Mouse (Mus musculus): ENCODE data around the gene Tns4.

The Tns4 gene

DNA sequence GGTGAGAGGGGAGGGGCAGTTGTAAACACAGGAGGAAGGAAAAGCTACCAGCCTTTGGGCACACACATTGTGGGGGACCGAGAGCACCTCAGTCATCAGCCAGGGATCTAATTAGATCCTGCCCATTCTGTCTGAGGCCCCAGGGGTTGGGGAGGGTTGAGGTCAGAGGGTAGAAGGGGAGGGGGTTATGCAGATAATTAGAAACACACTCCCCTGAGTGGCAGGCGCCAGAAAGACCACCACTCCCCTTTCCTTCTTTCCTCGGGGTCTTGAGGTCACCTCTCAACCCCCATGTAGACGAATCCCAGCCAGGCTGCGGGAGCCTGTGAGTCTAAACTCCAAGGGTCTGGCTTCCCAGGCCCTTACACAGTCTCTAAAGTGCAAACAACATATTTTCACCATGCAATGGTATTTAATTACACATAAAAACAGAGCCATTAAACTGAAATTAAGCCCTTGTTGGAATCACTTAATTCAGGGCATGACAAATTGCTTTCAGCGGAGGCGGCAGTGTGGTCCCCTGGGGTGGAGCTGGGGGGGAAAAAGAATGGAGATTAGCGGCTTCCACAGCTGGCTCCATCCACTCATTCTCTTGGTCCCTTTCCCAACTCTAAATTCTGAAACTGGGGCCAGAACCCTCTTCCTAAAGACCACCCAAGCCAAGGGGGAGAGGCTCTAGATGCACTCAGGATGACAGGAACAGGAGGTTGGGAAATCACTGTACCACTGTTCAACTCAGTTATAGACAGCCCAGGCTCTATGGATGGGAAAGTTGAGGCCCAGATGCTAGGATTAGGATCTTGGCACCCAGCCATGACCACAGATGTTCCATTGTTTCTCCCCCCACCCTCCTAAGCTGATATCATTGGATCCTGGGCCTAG lies 33.3 kb downstream of the Tns4 start:
- DNase-seq (ENCODE audit: extremely low read depth, low read depth, low spot score): no peak

DNA sequence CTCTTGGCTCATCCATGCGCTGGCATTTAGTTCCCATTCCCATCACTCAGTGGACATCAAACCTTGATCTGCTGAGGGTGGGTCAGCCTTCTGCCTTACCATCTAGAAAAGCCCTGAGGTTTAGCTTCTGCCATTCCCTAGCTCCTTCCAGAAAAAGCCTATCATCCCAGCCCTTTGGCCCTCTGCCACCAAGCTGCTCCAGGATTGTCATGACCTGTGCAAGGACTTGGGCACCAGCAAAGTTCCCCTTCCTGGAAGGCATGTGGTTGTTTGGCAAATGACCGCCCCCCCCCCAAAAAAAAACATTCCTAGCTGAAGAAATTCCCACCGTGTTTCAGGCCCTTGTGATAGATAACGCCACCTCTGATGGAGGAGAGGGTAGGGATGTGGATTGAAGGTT lies 34.0 kb downstream of the Tns4 start:
- DNase-seq (ENCODE audit: extremely low read depth, low read depth, low spot score): no peak

DNA sequence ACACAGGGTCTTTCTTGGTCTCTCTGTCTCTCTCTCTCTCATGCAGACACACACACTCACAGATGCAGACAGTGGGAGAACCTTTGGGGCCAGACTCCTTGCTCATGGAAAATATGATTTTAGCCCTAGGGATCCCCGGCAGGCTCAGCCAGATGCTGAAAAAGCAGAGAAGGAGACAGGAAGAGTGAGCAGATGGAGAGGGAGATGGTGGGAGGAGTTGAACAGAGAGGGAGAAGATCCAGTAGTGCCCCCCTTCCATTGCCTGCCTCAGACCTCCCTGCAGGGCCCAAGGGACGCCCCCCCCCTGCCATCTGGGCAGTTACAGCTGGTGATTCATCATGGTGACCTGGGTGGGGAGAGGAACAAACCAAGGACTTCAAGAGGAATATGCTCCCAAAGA lies 41.5 kb downstream of the Tns4 start:
- no peak for DNase-seq (ENCODE audit: extremely low read depth, low read depth, low spot score)

DNA sequence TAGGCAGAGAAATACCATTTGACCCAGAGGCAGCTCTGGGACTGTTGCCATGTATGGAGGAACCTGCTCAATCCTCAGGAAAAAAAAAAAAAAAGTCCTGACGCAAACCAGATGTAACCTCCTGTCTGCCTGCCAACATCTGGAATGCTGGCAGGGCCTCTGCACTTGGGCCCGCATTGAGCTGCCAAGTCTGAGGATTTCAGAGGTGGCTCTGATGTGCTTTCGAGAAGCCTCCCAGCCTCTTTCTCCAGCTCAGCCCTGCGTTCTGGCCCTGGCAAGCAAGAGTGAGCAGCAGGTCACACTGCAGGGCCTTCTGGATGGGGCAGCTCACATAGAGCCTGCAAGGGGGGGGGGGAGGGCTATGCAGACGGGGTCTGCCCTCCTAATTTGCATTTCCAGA lies 42.0 kb downstream of the Tns4 start:
- DNase-seq (ENCODE audit: extremely low read depth, low read depth, low spot score): no peak

DNA sequence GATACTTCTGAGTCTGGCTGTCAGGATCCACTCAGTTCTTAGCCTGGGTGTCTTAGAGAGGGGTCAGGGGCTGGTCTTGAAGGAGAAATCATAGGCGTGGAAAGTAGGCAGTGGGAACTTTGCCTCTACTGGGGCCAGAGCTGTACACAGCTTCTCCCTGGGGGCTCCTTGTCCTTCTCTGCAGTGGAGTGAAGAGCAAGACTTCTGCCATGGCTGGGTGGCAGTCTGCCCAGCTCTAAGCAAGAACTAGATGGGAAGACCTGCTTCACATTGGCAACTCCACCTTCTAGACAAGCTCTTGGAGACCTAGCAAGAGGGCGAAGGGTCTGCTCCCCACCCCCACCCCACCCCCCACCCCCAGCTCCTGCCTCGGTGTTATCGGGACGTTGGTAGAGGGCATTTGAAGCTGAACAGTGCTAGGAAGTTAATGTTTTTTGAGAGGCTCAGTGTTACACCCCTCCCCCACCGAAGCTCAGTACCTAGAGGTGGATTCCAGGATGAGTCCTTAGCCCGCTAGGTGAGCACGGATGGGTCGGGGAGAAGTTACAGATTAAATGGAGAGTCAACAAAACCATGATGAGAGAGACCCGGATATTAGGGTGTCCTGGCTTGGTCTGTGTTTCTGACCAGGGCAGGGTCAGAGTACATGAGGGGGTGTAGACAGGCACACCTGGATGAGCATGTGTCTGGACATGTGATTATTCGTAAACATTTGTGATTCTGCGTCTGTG lies 43.8 kb downstream of the Tns4 start:
- no peak for DNase-seq (ENCODE audit: extremely low read depth, low read depth, low spot score)

DNA sequence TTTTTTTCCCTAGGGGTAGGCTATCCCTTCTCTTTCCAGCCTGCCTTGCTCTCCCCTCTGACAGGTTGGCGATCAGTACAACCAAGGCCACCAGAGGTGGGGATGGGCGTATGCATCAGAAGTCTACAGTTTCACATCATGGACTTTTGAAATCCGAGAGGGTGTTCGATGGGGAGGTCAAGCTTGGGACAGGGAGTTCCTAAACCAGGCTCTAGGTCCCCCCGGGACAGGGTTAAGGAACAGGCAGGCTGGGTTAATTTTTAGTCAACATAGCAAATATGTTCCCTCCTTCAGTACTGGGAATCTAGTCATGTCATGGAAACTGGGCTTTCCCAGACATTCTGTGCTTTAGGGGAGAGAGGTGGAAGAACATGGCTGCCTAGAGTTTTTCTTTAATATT lies 44.8 kb downstream of the Tns4 start:
- no peak for DNase-seq (ENCODE audit: extremely low read depth, low read depth, low spot score)

DNA sequence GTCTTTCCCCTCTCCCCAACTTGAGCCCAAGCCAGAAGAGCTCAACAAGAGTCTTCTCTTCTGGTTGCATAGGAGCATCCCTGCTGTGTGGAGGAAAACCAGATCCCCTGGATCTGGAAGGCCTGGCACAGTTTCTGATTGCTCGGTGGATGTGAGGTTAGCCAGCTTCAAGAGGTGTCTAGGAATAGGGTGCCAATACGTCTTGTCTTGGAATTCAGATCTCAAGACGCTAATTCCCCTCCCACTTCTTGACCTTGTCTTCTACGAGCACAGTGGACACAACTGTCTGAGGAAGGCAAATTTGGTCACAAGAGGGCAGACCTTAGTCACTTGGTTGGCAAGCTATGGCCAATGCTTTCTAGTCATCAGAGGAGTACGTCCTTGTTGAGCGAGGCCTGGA lies 45.5 kb downstream of the Tns4 start:
- DNase-seq (ENCODE audit: extremely low read depth, low read depth, low spot score): no peak

DNA sequence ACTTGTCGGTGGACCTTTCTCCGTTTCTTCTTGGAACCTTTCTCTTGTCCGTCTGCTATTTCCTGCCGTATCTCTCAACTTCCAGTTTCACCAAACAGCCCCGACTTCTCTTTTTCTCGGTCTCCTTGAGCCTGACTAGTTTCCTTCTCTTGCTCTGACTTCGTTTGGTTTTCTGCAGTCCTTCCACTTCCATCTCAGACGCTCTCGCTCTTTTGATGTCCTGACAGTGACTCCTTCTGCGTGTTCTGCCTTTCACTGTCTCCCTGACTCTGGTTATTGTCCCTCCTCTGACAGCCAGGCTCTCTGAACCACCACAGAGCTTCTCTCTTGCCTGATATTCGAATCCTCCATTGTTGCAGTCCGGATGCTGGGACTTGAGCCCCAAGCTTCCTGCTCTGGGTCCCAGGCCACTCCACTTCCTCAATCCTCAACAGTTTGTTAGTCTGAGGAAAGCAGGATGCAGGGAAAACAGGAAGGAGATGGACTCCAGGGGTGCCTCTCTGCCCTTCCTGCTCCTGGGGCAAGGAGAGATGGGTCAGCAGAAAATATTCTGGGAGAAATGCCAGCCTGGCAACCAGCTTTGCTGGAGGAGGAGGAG lies 46.2 kb downstream of the Tns4 start:
- no peak for DNase-seq (ENCODE audit: extremely low read depth, low read depth, low spot score)

DNA sequence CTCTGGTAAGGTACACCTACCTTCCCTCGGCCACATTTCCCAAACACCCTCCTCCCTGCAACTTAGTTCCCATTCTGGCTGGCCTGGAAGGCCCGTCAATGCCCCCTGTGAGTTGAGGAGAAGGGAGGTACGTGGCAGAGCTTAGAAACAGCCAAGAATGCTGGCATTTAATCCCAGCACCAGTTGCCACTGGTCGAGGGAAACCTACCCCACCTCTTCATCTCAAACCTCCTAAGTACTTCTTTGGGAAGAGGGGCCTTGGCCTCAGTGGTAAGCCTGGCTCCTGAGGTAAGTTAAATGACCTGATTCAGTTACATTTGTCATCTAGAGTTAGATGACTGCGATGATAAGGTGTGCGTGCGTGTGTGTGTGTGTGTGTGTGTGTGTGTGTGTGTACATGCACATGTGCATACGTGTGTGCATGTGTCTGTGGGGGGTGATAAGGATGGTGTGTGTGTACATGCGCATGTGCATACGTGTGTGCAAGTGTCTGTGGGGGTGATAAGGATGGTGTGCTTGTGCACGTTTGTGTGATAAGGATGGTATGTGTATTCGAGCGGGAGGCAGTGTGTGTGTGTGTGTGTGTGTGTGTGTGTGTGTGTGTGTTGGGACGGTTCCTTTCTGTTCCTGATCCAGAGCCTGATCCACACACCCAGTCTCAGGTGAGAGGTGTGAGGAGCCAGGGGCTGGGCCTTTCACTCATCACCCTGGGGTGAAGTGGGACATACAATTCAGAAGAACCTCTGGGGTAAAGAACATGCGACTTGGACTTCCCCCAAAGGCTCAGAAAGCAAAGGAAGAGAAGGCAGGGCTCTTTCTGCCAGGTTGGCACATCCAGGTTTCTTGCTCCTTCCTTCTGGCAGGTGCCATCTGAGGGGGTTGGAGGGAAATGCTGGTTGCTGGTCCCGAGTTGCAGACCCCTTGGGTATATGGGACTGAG lies 47.0 kb downstream of the Tns4 start:
- no peak for DNase-seq (ENCODE audit: extremely low read depth, low read depth, low spot score)

DNA sequence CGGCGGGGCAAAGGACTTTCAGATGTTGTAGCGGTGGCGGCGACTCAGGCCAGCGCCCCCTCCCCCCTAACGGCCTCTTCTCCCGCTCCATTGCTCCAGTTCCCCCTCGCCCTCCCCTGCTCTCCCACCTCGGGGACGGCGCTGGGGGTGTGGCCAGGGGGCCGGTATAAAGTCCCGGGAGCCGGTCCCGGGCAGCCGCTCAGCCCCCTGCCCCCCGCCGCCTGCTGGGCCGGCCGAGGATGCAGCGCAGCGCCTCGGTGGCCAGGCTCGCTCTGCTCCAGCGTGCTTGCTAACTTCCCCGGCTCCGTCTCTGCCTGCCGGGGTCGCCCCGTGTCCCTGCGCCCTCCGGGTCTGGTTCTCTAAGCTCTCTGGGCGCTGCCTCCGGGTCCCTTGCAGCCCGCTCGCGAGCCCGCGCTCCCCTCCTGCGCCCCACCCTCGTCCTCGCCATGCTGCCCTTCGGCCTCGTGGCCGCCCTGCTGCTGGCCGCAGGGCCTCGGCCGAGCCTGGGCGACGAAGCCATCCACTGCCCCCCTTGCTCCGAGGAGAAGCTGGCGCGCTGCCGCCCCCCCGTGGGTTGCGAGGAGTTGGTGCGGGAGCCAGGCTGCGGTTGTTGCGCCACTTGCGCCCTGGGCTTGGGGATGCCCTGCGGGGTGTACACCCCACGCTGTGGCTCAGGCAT lies 47.9 kb downstream of the Tns4 start, which contains the start of gene Igfbp4:
TSS of gene Igfbp4 (plus strand) at position 194 of the 679 bp plus-strand sequence.
- DNase-seq (ENCODE audit: extremely low read depth, low read depth, low spot score): no peak

DNA sequence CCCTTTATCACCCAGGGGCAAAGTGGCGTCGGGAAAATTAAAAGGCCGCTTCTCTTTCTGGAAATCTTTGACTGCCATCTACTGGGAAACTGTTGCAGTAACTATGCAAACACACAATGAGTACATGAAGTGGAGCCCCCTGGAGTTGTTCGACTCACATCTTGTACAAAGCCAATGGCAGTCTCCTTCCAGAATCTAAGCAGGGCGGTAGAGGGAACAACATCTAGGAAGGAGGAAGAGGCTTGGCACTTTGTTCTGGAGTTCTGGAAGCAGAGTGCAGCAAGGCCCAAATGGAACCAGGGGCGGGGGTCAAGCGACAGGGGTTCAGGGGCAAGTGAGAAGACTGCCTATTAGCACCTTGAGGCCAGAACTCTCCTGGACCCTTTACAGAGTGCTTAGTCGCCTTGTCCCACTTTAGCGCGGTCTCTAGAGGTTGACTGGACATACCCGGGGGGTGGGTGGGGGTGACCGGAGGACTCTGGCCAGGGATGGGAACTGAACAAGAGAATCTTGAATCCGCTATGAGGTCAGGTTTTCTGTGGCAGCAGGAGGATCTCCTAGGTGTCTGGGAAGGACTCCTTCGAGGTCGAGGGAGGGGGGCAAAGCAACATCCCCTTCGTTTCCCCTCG lies 48.6 kb downstream of the Tns4 start:
- DNase-seq (ENCODE audit: extremely low read depth, low read depth, low spot score): no peak

DNA sequence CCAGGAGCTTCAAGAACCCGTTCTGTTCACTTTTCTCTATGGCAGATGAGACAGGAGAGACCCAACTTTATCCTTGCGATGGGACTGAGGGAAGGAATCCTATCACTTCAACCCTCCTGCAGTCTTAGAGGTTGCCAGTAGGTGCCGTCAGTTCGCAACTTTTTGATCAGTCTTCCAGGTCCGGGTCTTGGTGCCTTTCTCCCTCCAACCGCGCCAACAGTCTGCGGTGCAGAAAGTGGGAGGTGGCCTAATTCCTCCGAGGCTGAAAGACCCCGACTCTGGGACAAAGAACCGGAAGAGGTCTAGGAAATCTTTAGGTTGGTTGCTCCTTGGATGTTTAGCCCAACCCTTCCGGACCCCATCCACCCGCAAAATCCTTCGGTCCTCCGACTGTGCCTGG lies 49.3 kb downstream of the Tns4 start:
- DNase-seq (ENCODE audit: extremely low read depth, low read depth, low spot score): no peak

DNA sequence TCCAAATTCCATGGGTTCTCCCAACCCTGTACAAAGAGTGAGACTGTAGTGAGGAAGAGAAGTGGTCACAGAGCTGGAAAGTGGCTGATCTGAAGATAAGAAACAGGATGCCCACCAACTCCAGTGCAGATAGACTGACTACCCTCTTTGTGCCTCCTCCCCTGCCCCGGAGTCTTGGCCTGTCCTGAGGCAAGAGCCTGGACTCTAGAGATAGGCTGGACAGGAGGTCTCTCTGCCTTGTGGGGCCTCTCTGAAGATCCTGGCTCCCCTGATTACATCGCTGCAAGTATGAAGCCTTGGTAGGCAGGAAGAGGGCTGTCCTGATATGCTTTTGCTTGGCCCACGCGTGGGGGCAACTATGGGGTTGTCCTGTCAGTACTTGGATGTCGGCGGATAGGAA lies 52.9 kb downstream of the Tns4 start:
- no peak for DNase-seq (ENCODE audit: extremely low read depth, low read depth, low spot score)

DNA sequence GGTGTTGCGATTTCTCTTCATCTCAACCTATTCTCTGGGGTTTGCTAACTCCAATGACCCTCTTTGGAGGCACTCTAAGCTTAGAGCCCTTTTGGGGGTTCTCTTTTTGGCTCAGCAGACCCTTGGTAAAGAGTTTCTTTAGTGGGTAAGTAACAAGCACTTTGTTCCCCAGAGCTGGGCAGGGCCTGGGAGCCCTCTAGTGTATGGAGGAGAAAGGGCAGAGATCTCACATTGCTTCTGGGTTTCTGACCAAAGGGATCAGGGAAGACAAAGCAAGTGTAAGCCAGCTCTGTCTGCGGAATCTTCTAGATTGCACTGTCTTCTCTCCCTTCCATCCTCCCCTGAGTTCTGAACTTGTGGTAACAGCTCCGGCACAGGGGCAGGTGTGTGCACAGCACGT lies 53.8 kb downstream of the Tns4 start:
- DNase-seq (ENCODE audit: extremely low read depth, low read depth, low spot score): no peak

DNA sequence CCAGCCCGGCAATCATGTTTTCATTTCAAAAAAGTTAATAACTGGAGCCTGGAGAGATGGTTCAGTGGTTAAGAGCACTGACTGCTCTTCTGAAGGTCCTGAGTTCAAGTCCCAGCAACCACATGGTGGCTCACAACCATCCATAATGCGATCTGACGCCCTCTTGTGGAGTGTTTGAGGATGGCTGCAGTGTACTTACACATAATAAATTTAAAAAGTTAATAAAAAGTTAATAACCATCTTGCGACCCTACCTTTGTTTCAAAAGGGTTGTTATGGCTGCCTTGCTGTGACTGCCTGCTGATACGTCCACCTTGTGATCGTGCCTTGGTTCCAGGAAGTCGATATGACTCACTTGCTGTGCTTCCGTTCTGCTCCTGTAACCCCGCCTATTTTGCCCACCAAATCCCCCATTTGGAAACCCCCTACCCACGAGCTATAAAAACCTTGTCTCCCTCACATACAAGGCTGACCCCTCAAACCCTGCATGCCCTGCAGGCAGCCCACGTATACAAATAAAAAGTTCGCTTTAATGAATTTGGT lies 62.1 kb downstream of the Tns4 start:
- no peak for DNase-seq (ENCODE audit: extremely low read depth, low read depth, low spot score)

DNA sequence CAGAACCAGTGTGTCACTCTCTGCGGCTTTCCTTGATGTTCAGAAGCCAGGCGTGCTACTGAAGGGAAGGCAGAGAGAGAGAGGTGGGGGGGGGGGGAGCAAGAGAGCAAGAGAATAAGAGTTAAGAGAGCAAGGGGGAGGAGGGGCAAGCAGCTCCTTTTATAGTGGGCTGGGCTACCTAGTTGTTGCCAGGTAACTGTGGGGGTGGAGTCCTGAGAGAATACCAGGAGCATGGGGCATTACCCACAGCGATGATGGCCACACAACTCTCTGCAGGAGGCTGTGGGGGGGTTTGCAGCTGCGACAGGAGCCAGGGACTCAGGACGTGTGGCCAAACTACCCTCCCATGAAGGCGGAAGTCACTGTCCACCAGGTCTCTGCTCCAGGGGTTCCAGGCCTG lies 63.2 kb downstream of the Tns4 start:
- no peak for DNase-seq (ENCODE audit: extremely low read depth, low read depth, low spot score)

DNA sequence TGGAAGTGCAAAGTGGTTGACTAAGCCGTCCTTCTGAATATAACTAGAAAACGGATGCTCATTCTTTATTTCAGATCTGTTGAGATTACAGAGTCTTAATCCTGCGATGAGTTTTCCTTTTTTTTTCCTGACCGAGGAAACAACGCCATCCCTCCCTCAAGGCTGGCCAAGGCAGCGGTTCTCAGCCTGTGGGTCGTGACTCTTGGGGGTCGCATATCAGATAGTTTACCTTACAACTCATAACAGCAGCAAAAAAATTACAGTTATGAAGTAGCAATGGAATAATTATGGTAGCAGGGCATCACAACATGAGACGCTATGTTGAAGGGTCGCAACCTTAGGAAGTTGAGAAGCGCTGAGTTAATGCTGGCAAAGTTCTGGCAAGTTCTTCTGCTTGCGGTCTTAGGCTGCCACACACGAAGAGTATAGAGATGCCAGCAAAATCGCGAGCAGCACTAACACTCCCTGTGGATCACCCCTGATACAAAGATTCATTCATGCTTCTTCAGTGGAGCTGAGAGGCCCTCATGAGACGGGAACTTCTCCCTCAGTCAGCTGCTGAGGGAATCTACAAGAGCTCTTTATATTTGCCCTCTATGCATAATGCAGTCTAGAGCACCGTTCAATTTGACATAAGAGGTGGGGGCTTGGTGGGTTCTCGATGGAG lies 64.5 kb downstream of the Tns4 start:
- DNase-seq (ENCODE audit: extremely low read depth, low read depth, low spot score): no peak

DNA sequence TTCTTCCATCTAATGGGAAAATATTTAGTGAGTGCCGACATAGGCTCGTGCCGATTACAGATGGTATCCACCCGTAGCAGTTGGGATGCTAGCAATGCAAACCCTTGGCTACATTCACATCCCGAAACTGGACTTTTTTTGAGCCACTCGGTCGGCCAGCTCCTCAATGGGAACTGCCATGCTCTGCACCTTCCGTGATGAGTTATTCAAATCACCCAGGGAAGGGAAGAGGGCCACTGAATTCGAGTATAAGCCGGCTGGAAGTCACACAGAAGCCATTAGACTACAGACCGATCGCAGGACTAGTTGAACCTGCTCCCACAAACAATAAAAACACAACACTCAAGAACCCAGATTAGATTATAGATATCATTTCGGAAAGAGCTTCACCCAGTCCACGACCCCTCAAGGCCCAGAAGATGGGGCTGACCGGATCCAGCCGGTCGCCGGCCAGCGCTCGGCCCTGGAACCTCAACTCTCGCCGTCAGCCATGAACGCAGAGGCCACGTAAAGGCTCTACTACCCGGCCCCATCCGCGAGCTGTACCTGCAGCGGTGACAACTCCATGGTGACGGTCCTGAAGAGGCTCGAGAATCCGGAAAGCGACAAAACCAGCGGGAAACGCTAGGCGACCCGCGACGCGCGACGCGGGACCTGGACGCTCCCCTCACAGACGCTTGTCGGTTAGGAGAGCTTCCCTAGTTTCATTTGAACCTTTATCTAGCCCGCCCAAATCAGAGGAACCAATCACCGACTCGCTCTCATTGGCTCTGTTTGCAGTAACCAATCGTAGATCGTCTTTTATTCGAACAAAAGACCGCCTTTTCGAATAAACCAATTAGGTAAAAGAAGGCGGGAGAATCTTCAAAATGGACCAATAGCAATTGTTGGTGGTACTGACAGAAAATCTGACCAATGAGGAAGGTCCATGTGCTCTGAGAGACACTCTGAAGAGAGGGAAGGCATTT lies 65.3 kb downstream of the Tns4 start, which contains the start of gene Top2a:
TSS of gene Top2a (minus strand) at position 690 of the 968 bp plus-strand sequence.
- peak; percentile 93 for DNase-seq (ENCODE audit: extremely low read depth, low read depth, low spot score)

Data from fat pad, adult 2 months (tissue).